Mouse (Mus musculus): Measurements from ENCODE around the gene Dmrt3. TPM values are rescaled to one million over a fixed set of nuclear protein-coding genes. Genes with fewer than 3 reads are reported as not detected.

Gene Dmrt3
- not detected in 2 replicates for total RNA-seq (2012; rRNA removed)
- not detected in 2 replicates for total RNA-seq (2014; rRNA removed)
- not detected in 2 replicates for polyA plus RNA-seq (2012; ENCODE audit: insufficient read length, low read depth)

GRCm38 (mm10) chr19:25610015-25610410 lies at the start of gene Dmrt3:
Gene Dmrt3, plus strand, starts transcription at chr19:25610301.
- Histone ChIP-seq H3K4me1 (ENCODE audit: control insufficient read depth in 1 of 2, insufficient read depth in 2 of 2) (no peaks in the 10 kb centered on the region), H3K9me3 (replicated peaks; ENCODE audit: low read length) (peaks cover 4% of the 10 kb centered on the region), H3K9ac (ENCODE audit: insufficient read depth, low read depth) (no peak within 1 kb of the TSS), H3K79me2 (replicated peaks; ENCODE audit: control insufficient read depth, extremely low read depth, insufficient read depth, poor library complexity, severe bottlenecking) (no peaks in the 10 kb centered on the region), H3K4me3 (replicated peaks in 1 of 3; ENCODE audit: low read depth in 2 of 3, low read length in 2 of 3, poor library complexity in 1 of 3) (no peak within 1 kb of the TSS), H3K36me3 (replicated peaks in 1 of 2; ENCODE audit: control insufficient read depth in 1 of 2, insufficient read depth in 1 of 2, low read length in 1 of 2) (no peaks in the 10 kb centered on the region), H3K27me3 (replicated peaks) (no peaks in the 10 kb centered on the region), H3K27ac (ENCODE audit: insufficient read depth, low read depth) (no peak within 1 kb of the TSS), H3K4me2 (ENCODE audit: insufficient read depth, low read depth, poor library complexity, severe bottlenecking) (no peak within 1 kb of the TSS)
- dilution Hi-C loops (cut with MboI; ENCODE audit: extremely low pct_ligation_motif_present, extremely low pct_unique_long_range_greater_than_20kb, low sequenced_read_pairs): no loop called here
- no peak for TF ChIP-seq TCF12 (IDR thresholded peaks at IDR 0.05; ENCODE audit: low read depth, low read length)
- TF ChIP-seq ELF1 (IDR thresholded peaks at IDR 0.05; ENCODE audit: low read depth, low read length): no peak
- TF ChIP-seq NRF1 (IDR thresholded peaks at IDR 0.05; ENCODE audit: low read depth, low read length): no peak
- no peak for TF ChIP-seq MAX (IDR thresholded peaks at IDR 0.05; ENCODE audit: low read length)
- no peak for TF ChIP-seq JUN (IDR thresholded peaks at IDR 0.05; ENCODE audit: insufficient read depth, low read depth, low read length)
- no peak for TF ChIP-seq ETS1 (conservative IDR thresholded peaks at IDR 0.05; ENCODE audit: low read depth, low read length)
- TF ChIP-seq MXI1 (IDR thresholded peaks at IDR 0.05; ENCODE audit: low read depth, low read length): no peak
- no peak for TF ChIP-seq POLR2AphosphoS2 (IDR thresholded peaks at IDR 0.05; ENCODE audit: low read depth, low read length)
- no peak for TF ChIP-seq ZNF384 (IDR thresholded peaks at IDR 0.05; ENCODE audit: low read depth, low read length)
- no peak for TF ChIP-seq CTCF (conservative IDR thresholded peaks at IDR 0.05 in 1 of 2, IDR thresholded peaks at IDR 0.05 in 1 of 2; ENCODE audit: low read depth in 2 of 2, low read length in 2 of 2)
- no peak for TF ChIP-seq ZC3H11A (IDR thresholded peaks at IDR 0.05; ENCODE audit: low read depth, low read length)
- no peak for TF ChIP-seq CHD2 (IDR thresholded peaks at IDR 0.05; ENCODE audit: low read length)
- no peak for TF ChIP-seq JUND (conservative IDR thresholded peaks at IDR 0.05; ENCODE audit: low read depth, low read length)
- TF ChIP-seq ZMIZ1 (IDR thresholded peaks at IDR 0.05; ENCODE audit: low read depth, low read length): no peak
- no peak for TF ChIP-seq MAFK (IDR thresholded peaks at IDR 0.05; ENCODE audit: insufficient replicate concordance, low read length)
- in situ Hi-C loops (cut with MboI; ENCODE audit: low pct_ligation_motif_present, low pct_unique_long_range_greater_than_20kb, low sequenced_read_pairs): no loop called here
- no peak for DNase-seq (ENCODE audit: extremely low read depth)

- Histone ChIP-seq H3K79me2 (replicated peaks; ENCODE audit: control insufficient read depth, extremely low read depth, insufficient read depth, poor library complexity, severe bottlenecking) (no peaks in the 10 kb centered on the region), H3K4me2 (ENCODE audit: insufficient read depth, low read depth, poor library complexity, severe bottlenecking) (no peak overlapping the region), H3K4me1 (ENCODE audit: control insufficient read depth in 1 of 2, insufficient read depth in 2 of 2) (no peaks in the 10 kb centered on the region), H3K4me3 (replicated peaks in 1 of 3; ENCODE audit: low read depth in 2 of 3, low read length in 2 of 3, poor library complexity in 1 of 3) (no peak overlapping the region), H3K36me3 (replicated peaks in 1 of 2; ENCODE audit: control insufficient read depth in 1 of 2, insufficient read depth in 1 of 2, low read length in 1 of 2) (no peaks in the 10 kb centered on the region), H3K27ac (ENCODE audit: insufficient read depth, low read depth) (no peak overlapping the region), H3K9ac (ENCODE audit: insufficient read depth, low read depth) (no peak overlapping the region), H3K9me3 (replicated peaks; ENCODE audit: low read length) (peaks cover 2% of the 10 kb centered on the region), H3K27me3 (replicated peaks) (no peaks in the 10 kb centered on the region)
- in situ Hi-C loops (cut with MboI; ENCODE audit: low pct_ligation_motif_present, low pct_unique_long_range_greater_than_20kb, low sequenced_read_pairs): no loop called here
- dilution Hi-C loops (cut with MboI; ENCODE audit: extremely low pct_ligation_motif_present, extremely low pct_unique_long_range_greater_than_20kb, low sequenced_read_pairs): no loop called here
- no peak for DNase-seq (ENCODE audit: extremely low read depth)
- TF ChIP-seq MAZ (IDR thresholded peaks at IDR 0.05; ENCODE audit: low read depth, low read length) (no peak), GABPA (IDR thresholded peaks at IDR 0.05; ENCODE audit: insufficient replicate concordance, low read depth, low read length) (no peak), POLR2A (IDR thresholded peaks at IDR 0.05; ENCODE audit: low read depth, low read length) (no peak), ZKSCAN1 (IDR thresholded peaks at IDR 0.05; ENCODE audit: borderline replicate concordance, low read depth, low read length) (no peak), RAD21 (IDR thresholded peaks at IDR 0.05; ENCODE audit: low read depth, low read length) (no peak), HCFC1 (IDR thresholded peaks at IDR 0.05; ENCODE audit: low read depth, low read length) (no peak), SMC3 (IDR thresholded peaks at IDR 0.05; ENCODE audit: low read depth, low read length) (no peak), MEF2A (IDR thresholded peaks at IDR 0.05; ENCODE audit: borderline replicate concordance, low read depth, low read length) (no peak), IRF4 (IDR thresholded peaks at IDR 0.05; ENCODE audit: low read depth, low read length) (no peak), JUND (conservative IDR thresholded peaks at IDR 0.05; ENCODE audit: low read depth, low read length) (no peak), USF2 (conservative IDR thresholded peaks at IDR 0.05; ENCODE audit: low read depth, low read length) (no peak), TBP (conservative IDR thresholded peaks at IDR 0.05; ENCODE audit: low read depth, low read length) (no peak), ELF1 (IDR thresholded peaks at IDR 0.05; ENCODE audit: low read depth, low read length) (no peak), TCF12 (IDR thresholded peaks at IDR 0.05; ENCODE audit: low read depth, low read length) (no peak)
These were observed 45.7 kb upstream of the Dmrt3 start for GRCm38 (mm10) chr19:25564430-25564829.
